Mouse (Mus musculus): ENCODE results near the gene Nup107. TPM values are rescaled to one million over a fixed set of nuclear protein-coding genes. Genes with fewer than 3 reads are reported as not detected.

Gene Nup107
- 75.0 and 84.0 TPM in 2 replicates for polyA plus RNA-seq (2016; fragmentation: Nextera tagmentation; extraction: Ambion mirVana)

- H3K9me3 ChIP-seq, result no peaks in the 10 kb centered on the region
- H3K4me3 ChIP-seq, result peak within 1 kb of the TSS; percentile 73
- H3K4me1 ChIP-seq, result peaks cover 19% of the 10 kb centered on the region
- H3K36me3 ChIP-seq, result peaks cover 23% of the 10 kb centered on the region
- under 1% methylated on average over 75 of the region's 75 CpGs for WGBS
- peak within 1 kb of the TSS; percentile 87 for H3K27ac ChIP-seq
- peak; percentile 100 for DNase-seq (ENCODE audit: low spot score)
- H3K27me3 ChIP-seq (ENCODE audit: insufficient read depth, poor library complexity, severe bottlenecking), result no peaks in the 10 kb centered on the region
Observed at GRCm38 (mm10) chr10:117792141-117793091, at the start of gene Nup107. Gene Nup107 (minus strand): TSS chr10:117792705.

- no peaks in the 10 kb centered on the region for H3K27me3 ChIP-seq (ENCODE audit: insufficient read depth, poor library complexity, severe bottlenecking)
- WGBS, result 69% methylated on average over 1 of the region's 1 CpGs
- H3K4me3 ChIP-seq, result no peak overlapping the region
- H3K9me3 ChIP-seq, result no peaks in the 10 kb centered on the region
- DNase-seq (ENCODE audit: low spot score), result no peak
- H3K4me1 ChIP-seq, result peaks cover 30% of the 10 kb centered on the region
- H3K27ac ChIP-seq, result no peak overlapping the region
- H3K36me3 ChIP-seq, result 0 out of 2 replicates have a peak, but pooled peaks cover 4% of the 10 kb centered on the region
Observed at GRCm38 (mm10) chr10:117841765-117842164, 49.3 kb upstream of the Nup107 start.

GRCm38 (mm10) chr10:117840431-117840995 is 48.0 kb upstream of the Nup107 start:
- Histone ChIP-seq H3K27me3 (ENCODE audit: insufficient read depth, poor library complexity, severe bottlenecking) (no peaks in the 10 kb centered on the region), H3K27ac (no peak overlapping the region), H3K9me3 (no peaks in the 10 kb centered on the region), H3K4me3 (no peak overlapping the region), H3K4me1 (peaks cover 25% of the 10 kb centered on the region; the same call in 1 of the 2 replicates), H3K36me3 (0 out of 2 replicates have a peak, but pooled peaks cover 4% of the 10 kb centered on the region)
- no peak for DNase-seq (ENCODE audit: low spot score)
- WGBS, result 85% methylated on average over 5 of the region's 5 CpGs

- no peaks in the 10 kb centered on the region for H3K27me3 ChIP-seq (ENCODE audit: insufficient read depth, poor library complexity, severe bottlenecking)
- WGBS, result 86% methylated on average over 3 of the region's 3 CpGs
- 0 out of 2 replicates have a peak, but pooled peaks cover 4% of the 10 kb centered on the region for H3K36me3 ChIP-seq
- H3K9me3 ChIP-seq, result no peaks in the 10 kb centered on the region
- H3K4me1 ChIP-seq, result peaks cover 26% of the 10 kb centered on the region; the same call in 1 of the 2 replicates
- no peak overlapping the region for H3K27ac ChIP-seq
- no peak for DNase-seq (ENCODE audit: low spot score)
- no peak overlapping the region for H3K4me3 ChIP-seq
Observed at GRCm38 (mm10) chr10:117839737-117840136, 47.2 kb upstream of the Nup107 start.

- 93% methylated on average over 3 of the region's 3 CpGs for WGBS
- Histone ChIP-seq H3K4me1 (peaks cover 24% of the 10 kb centered on the region; the same call in 1 of the 2 replicates), H3K4me3 (no peak overlapping the region), H3K27me3 (ENCODE audit: insufficient read depth, poor library complexity, severe bottlenecking) (no peaks in the 10 kb centered on the region), H3K9me3 (no peaks in the 10 kb centered on the region), H3K36me3 (0 out of 2 replicates have a peak, but pooled peaks cover 4% of the 10 kb centered on the region), H3K27ac (no peak overlapping the region)
- DNase-seq (ENCODE audit: low spot score), result no peak
Observed at GRCm38 (mm10) chr10:117838924-117839323, 46.4 kb upstream of the Nup107 start.

GRCm38 (mm10) chr10:117836354-117836753 is 43.8 kb upstream of the Nup107 start:
- Histone ChIP-seq H3K36me3 (peaks cover 4% of the 10 kb centered on the region; the same call in 1 of the 2 replicates), H3K9me3 (no peaks in the 10 kb centered on the region), H3K4me3 (no peak overlapping the region), H3K27ac (no peak overlapping the region), H3K27me3 (ENCODE audit: insufficient read depth, poor library complexity, severe bottlenecking) (no peaks in the 10 kb centered on the region), H3K4me1 (peaks cover 21% of the 10 kb centered on the region; the same call in 1 of the 2 replicates)
- no peak for DNase-seq (ENCODE audit: low spot score)
- 74% methylated on average over 2 of the region's 2 CpGs for WGBS

GRCm38 (mm10) chr10:117835453-117835852 is 42.9 kb upstream of the Nup107 start:
- H3K27me3 ChIP-seq (ENCODE audit: insufficient read depth, poor library complexity, severe bottlenecking), result no peaks in the 10 kb centered on the region
- no peak overlapping the region for H3K27ac ChIP-seq
- H3K4me1 ChIP-seq, result peaks cover 14% of the 10 kb centered on the region; the same call in 1 of the 2 replicates
- 76% methylated on average over 5 of the region's 5 CpGs for WGBS
- H3K4me3 ChIP-seq, result no peak overlapping the region
- DNase-seq (ENCODE audit: low spot score), result no peak
- no peaks in the 10 kb centered on the region for H3K9me3 ChIP-seq
- peaks cover 4% of the 10 kb centered on the region; the same call in 1 of the 2 replicates for H3K36me3 ChIP-seq

- Histone ChIP-seq H3K4me3 (no peak overlapping the region), H3K36me3 (no peaks in the 10 kb centered on the region; the same call in 1 of the 2 replicates), H3K27me3 (ENCODE audit: insufficient read depth, poor library complexity, severe bottlenecking) (no peaks in the 10 kb centered on the region), H3K9me3 (no peaks in the 10 kb centered on the region), H3K4me1 (peaks cover 9% of the 10 kb centered on the region; the same call in 1 of the 2 replicates), H3K27ac (no peak overlapping the region)
- no peak for DNase-seq (ENCODE audit: low spot score)
- WGBS, result 89% methylated on average over 3 of the region's 3 CpGs
Observed at GRCm38 (mm10) chr10:117830797-117831196, 38.3 kb upstream of the Nup107 start.

- Histone ChIP-seq H3K9me3 (no peaks in the 10 kb centered on the region), H3K36me3 (no peaks in the 10 kb centered on the region; the same call in 1 of the 2 replicates), H3K4me3 (no peak overlapping the region), H3K4me1 (peaks cover 16% of the 10 kb centered on the region), H3K27me3 (ENCODE audit: insufficient read depth, poor library complexity, severe bottlenecking) (no peaks in the 10 kb centered on the region), H3K27ac (no peak overlapping the region)
- 92% methylated on average over 7 of the region's 7 CpGs for WGBS
- no peak for DNase-seq (ENCODE audit: low spot score)
Observed at GRCm38 (mm10) chr10:117829472-117830155, 37.1 kb upstream of the Nup107 start.

- 78% methylated on average over 4 of the region's 4 CpGs for WGBS
- peaks cover 18% of the 10 kb centered on the region for H3K4me1 ChIP-seq
- no peak for DNase-seq (ENCODE audit: low spot score)
- no peaks in the 10 kb centered on the region for H3K9me3 ChIP-seq
- H3K4me3 ChIP-seq, result no peak overlapping the region
- no peak overlapping the region for H3K27ac ChIP-seq
- H3K27me3 ChIP-seq (ENCODE audit: insufficient read depth, poor library complexity, severe bottlenecking), result no peaks in the 10 kb centered on the region
- H3K36me3 ChIP-seq, result no peaks in the 10 kb centered on the region; the same call in 1 of the 2 replicates
Observed at GRCm38 (mm10) chr10:117829022-117829421, 36.5 kb upstream of the Nup107 start.

- 70% methylated on average over 4 of the region's 4 CpGs for WGBS
- peaks cover 18% of the 10 kb centered on the region for H3K4me1 ChIP-seq
- no peak for DNase-seq (ENCODE audit: low spot score)
- H3K27ac ChIP-seq, result no peak overlapping the region
- no peaks in the 10 kb centered on the region for H3K27me3 ChIP-seq (ENCODE audit: insufficient read depth, poor library complexity, severe bottlenecking)
- H3K36me3 ChIP-seq, result peaks cover 3% of the 10 kb centered on the region; the same call in 1 of the 2 replicates
- no peaks in the 10 kb centered on the region for H3K9me3 ChIP-seq
- H3K4me3 ChIP-seq, result no peak overlapping the region
Observed at GRCm38 (mm10) chr10:117828536-117828935, 36.0 kb upstream of the Nup107 start.

GRCm38 (mm10) chr10:117824647-117825046 is 32.1 kb upstream of the Nup107 start:
- 65% methylated on average over 4 of the region's 4 CpGs for WGBS
- Histone ChIP-seq H3K4me3 (no peak overlapping the region), H3K27me3 (ENCODE audit: insufficient read depth, poor library complexity, severe bottlenecking) (no peaks in the 10 kb centered on the region), H3K36me3 (peaks cover 40% of the 10 kb centered on the region), H3K4me1 (peaks cover 11% of the 10 kb centered on the region), H3K27ac (no peak overlapping the region), H3K9me3 (no peaks in the 10 kb centered on the region)
- no peak for DNase-seq (ENCODE audit: low spot score)
